8 mouse cellular contexts compared by ENCODE assay signal in the genomic region with DNA sequence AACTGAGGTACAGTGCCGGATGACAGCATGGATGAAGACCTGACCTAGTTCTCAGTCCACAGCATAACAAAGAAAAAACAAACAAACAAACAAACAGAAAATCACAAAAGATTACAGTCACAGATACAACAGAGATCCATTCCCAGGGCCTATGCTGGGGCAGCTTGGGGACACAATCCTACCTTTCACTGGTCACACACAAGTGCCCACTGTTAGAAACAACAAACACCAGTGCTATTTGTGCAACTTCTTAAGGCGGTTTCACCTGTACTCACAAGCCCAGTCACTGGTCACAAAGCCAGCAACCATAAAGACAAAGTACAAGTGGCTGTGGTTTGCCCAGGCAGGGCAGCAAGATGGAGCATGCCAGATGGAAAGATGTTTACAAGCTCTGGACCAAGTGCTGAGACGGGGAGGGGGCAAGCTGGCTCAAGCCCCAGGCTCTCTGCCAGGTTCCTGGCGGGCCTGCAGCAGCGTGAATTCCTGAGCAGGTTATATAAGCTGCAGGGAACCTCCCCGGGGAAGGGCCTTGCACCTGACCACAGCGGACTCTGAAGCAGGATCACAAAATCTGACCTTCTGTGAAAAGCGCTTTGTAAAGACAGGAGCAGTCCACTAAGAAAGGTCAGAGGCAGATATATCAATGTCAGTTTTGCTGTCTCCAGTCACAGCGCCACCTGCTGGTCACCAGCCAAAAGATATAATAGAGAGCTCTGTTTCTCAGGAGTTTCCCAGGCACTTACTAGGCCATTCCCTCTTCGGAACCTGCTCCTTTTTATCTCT.
DNase-seq lines count a peak whose midpoint lies in the region; ATAC-seq and TF ChIP-seq lines count a peak whose summit lies in the region.

No protein-coding gene starts in this region.

- 0 out of 2 replicates have a peak overlapping the region, but pooled peaks have one; percentile 3 for H3K4me2 ChIP-seq in forebrain, postnatal 0 days (ENCODE audit: low read depth)
- no peak overlapping the region for H3K4me2 ChIP-seq in lung, embryonic 14.5 days

- no peaks in the 10 kb centered on the region for H3K79me2 ChIP-seq in MEL (ENCODE audit: control insufficient read depth, insufficient read depth, low read length, poor library complexity)

- no peak overlapping the region for H3K9ac ChIP-seq in MEL (ENCODE audit: control insufficient read depth, low read depth, low read length, poor library complexity, severe bottlenecking)
- H3K9ac ChIP-seq in forebrain, postnatal 0 days, result no peak overlapping the region
- H3K9ac ChIP-seq in lung, embryonic 14.5 days, result no peak overlapping the region

- no peak; the same call in 1 of the 2 replicates for TF ChIP-seq RAD21 in MEL (IDR thresholded peaks at IDR 0.05; ENCODE audit: low read depth, low read length)

- no peak for TF ChIP-seq EP300 in MEL (IDR thresholded peaks at IDR 0.05; ENCODE audit: low read depth in 1 of 2, low read length in 2 of 2)

- 11% methylated on average over 10 of the region's 10 CpGs for WGBS in cerebellum, adult 2 months
- 29% methylated on average over 10 of the region's 10 CpGs for WGBS in forebrain, postnatal 0 days
- 33% methylated on average over 10 of the region's 10 CpGs for WGBS in lung, embryonic 14.5 days

- H3K9me3 ChIP-seq in MEL (replicated peaks; ENCODE audit: insufficient read depth, low read length), result no peaks in the 10 kb centered on the region
- H3K9me3 ChIP-seq in forebrain, postnatal 0 days (ENCODE audit: low read length), result no peaks in the 10 kb centered on the region
- no peaks in the 10 kb centered on the region for H3K9me3 ChIP-seq in lung, embryonic 14.5 days (ENCODE audit: low read depth, low read length)

- H3K36me3 ChIP-seq in MEL (ENCODE audit: control insufficient read depth in 1 of 2, insufficient read depth in 2 of 2, low read length in 2 of 2), result no peaks in the 10 kb centered on the region
- H3K36me3 ChIP-seq in forebrain, postnatal 0 days (ENCODE audit: insufficient read depth), result no peaks in the 10 kb centered on the region
- peaks cover 63% of the 10 kb centered on the region for H3K36me3 ChIP-seq in lung, embryonic 14.5 days (ENCODE audit: insufficient read depth)

- H3K4me3 ChIP-seq in MEL (ENCODE audit: control insufficient read depth in 1 of 2, insufficient read depth in 1 of 2, low read depth in 2 of 2, low read length in 2 of 2), result no peak overlapping the region
- no peak overlapping the region for H3K4me3 ChIP-seq in cerebellum, adult 2 months (replicated peaks; ENCODE audit: insufficient read depth, low read depth, low read length)
- no peak overlapping the region for H3K4me3 ChIP-seq in forebrain, postnatal 0 days (ENCODE audit: low read depth, low read length)
- no peak overlapping the region for H3K4me3 ChIP-seq in lung, embryonic 14.5 days (ENCODE audit: low read depth, low read length)

- TF ChIP-seq POLR2A in MEL (IDR thresholded peaks at IDR 0.05; ENCODE audit: control insufficient read depth in 1 of 2, insufficient read depth in 1 of 2, low read depth in 1 of 2, low read length in 2 of 2, poor library complexity in 1 of 2), result no peak
- no peak for TF ChIP-seq POLR2A in cerebellum, adult 2 months (IDR thresholded peaks at IDR 0.05; ENCODE audit: borderline replicate concordance, insufficient read depth, low read length)

- peak; percentile 35 to 49 (median 42) for TF ChIP-seq CTCF in MEL (IDR thresholded peaks at IDR 0.05 in 2 of 3, conservative IDR thresholded peaks at IDR 0.05 in 1 of 3; ENCODE audit: control insufficient read depth in 1 of 3, insufficient read depth in 1 of 3, low read depth in 2 of 3, low read length in 3 of 3, poor library complexity in 1 of 3, severe bottlenecking in 1 of 3)
- peak; percentile 77 for TF ChIP-seq CTCF in cerebellum, adult 2 months (IDR thresholded peaks at IDR 0.05; ENCODE audit: borderline replicate concordance, insufficient read depth, low read depth, low read length)
- peak; percentile 87 for TF ChIP-seq CTCF in forebrain, postnatal 0 days (IDR thresholded peaks at IDR 0.05; ENCODE audit: low read depth)
- peak; percentile 85 for TF ChIP-seq CTCF in lung, embryonic 14.5 days (IDR thresholded peaks at IDR 0.05; ENCODE audit: low read depth)

- intact Hi-C loops in heart, postnatal 25 days (cut with DNase I), result loop anchor here (1.0 to 10.0 kb wide), 3 partner anchors 56 to 1309 kb away; partner anchors contain the start of gene Igfbp3

- DNase-seq in MEL (ENCODE audit: low read depth, low spot score), result peak; percentile 31
- DNase-seq in cerebellum, adult 2 months, result peak; percentile 83 to 85
- peak; percentile 83 for DNase-seq in forebrain, postnatal 0 days
- peak; percentile 22 for DNase-seq in heart, postnatal 25 days (ENCODE audit: low spot score)
- peak; percentile 52 to 88 for DNase-seq in layer of hippocampus, adult 18-20 months (ENCODE audit: low spot score in 2 of 2)
- peak; percentile 85 for DNase-seq in lung, embryonic 14.5 days
- DNase-seq in ovary, postnatal 14 days (ENCODE audit: low spot score), result peak; percentile 78
- DNase-seq in thymus, postnatal 14 days, result peak; percentile 52

- H3K27ac ChIP-seq in MEL (ENCODE audit: control insufficient read depth, low read depth, low read length), result no peak overlapping the region
- H3K27ac ChIP-seq in cerebellum, adult 2 months (ENCODE audit: insufficient read depth, low read length), result 0 out of 2 replicates have a peak overlapping the region, but pooled peaks have one; percentile 11
- H3K27ac ChIP-seq in forebrain, postnatal 0 days (ENCODE audit: low read depth, low read length), result no peak overlapping the region
- H3K27ac ChIP-seq in lung, embryonic 14.5 days (ENCODE audit: low read depth), result peak overlapping the region; percentile 3; the same call in 1 of the 2 replicates

- no peaks in the 10 kb centered on the region for H3K27me3 ChIP-seq in MEL (ENCODE audit: control insufficient read depth in 1 of 2, insufficient read depth in 2 of 2, low read length in 2 of 2)
- H3K27me3 ChIP-seq in cerebellum, adult 2 months (ENCODE audit: control insufficient read depth, insufficient read depth, low read length), result no peaks in the 10 kb centered on the region
- H3K27me3 ChIP-seq in forebrain, postnatal 0 days (ENCODE audit: insufficient read depth, low read length), result no peaks in the 10 kb centered on the region
- H3K27me3 ChIP-seq in lung, embryonic 14.5 days (ENCODE audit: insufficient read depth, low read length), result no peaks in the 10 kb centered on the region

- no peaks in the 10 kb centered on the region for H3K4me1 ChIP-seq in MEL (ENCODE audit: control insufficient read depth in 1 of 2, insufficient read depth in 2 of 2, low read length in 2 of 2)
- peaks cover 9% of the 10 kb centered on the region for H3K4me1 ChIP-seq in cerebellum, adult 2 months (ENCODE audit: control insufficient read depth, insufficient read depth, low read length)
- no peaks in the 10 kb centered on the region for H3K4me1 ChIP-seq in forebrain, postnatal 0 days (ENCODE audit: insufficient read depth)
- peaks cover 18% of the 10 kb centered on the region; the same call in 1 of the 2 replicates for H3K4me1 ChIP-seq in lung, embryonic 14.5 days (ENCODE audit: insufficient read depth)

- ATAC-seq in forebrain, postnatal 0 days, result peak; percentile 67
- peak; percentile 28 for ATAC-seq in lung, embryonic 14.5 days (ENCODE audit: insufficient read depth)

TF ChIP-seq in MEL, 35 proteins besides CTCF, POLR2A, EP300 and RAD21:
- TF ChIP-seq MAZ (IDR thresholded peaks at IDR 0.05; ENCODE audit: low read depth, low read length) (no peak), SMC3 (IDR thresholded peaks at IDR 0.05; ENCODE audit: low read depth, low read length) (peak; percentile 37)

Comparison
In these comparisons a context has a peak if more than half of its experiments do, and no peak if none do; other contexts are left out.
1. DNase-seq: peak in every context shown above with its lines; median percentile 85 in lung, embryonic 14.5 days; 84 in cerebellum, adult 2 months; 83 in forebrain, postnatal 0 days; 78 in ovary, postnatal 14 days; 70 in layer of hippocampus, adult 18-20 months; 52 in thymus, postnatal 14 days; 31 in MEL; 22 in heart, postnatal 25 days.
2. H3K27ac ChIP-seq: peak in cerebellum, adult 2 months (single experiment) and lung, embryonic 14.5 days (single experiment); none in MEL (single experiment) and forebrain, postnatal 0 days (single experiment).
3. Peak in every context shown above with its lines, with median percentiles within 50 percentile points of each other: CTCF ChIP-seq.